Mouse (Mus musculus) kidney, adult 2 months (tissue): ENCODE data around the gene Ppp4r3a. TPM values are rescaled to one million over a fixed set of nuclear protein-coding genes. Genes with fewer than 3 reads are reported as not detected.

Experiments
- DNase-seq: peaks from one replicate; pipeline ENCODE4 v3.0.0; 2021
- H3K27ac ChIP-seq: fragments of 200-500 bp; 2 replicates; pipeline ENCODE4 v1.5.1; 2012; ENCODE audit warnings: low read depth, low read length, control low read depth, inconsistent platforms; ENCODE audit not compliant: insufficient read depth
- H3K27me3 ChIP-seq: fragments of 200-500 bp; replicated peaks from 2 replicates; pipeline ENCODE4 v1.6.1; 2012; ENCODE audit warnings: mild to moderate bottlenecking, moderate library complexity, low read length, inconsistent platforms; ENCODE audit not compliant: control insufficient read depth, insufficient read depth
- H3K36me3 ChIP-seq: fragments of 200-500 bp; 2 replicates; pipeline ENCODE4 v1.6.1; 2012; ENCODE audit warnings: mild to moderate bottlenecking, moderate library complexity, low read length, inconsistent platforms; ENCODE audit not compliant: control insufficient read depth, insufficient read depth
- H3K4me1 ChIP-seq: fragments of 200-500 bp; 2 replicates; pipeline ENCODE4 v1.6.1; 2011; ENCODE audit warnings: low read length; ENCODE audit not compliant: control insufficient read depth, insufficient read depth
- H3K4me3 ChIP-seq: fragments of 200-500 bp; 2 replicates; pipeline ENCODE4 v1.5.1; 2011; ENCODE audit warnings: mild to moderate bottlenecking, low read depth, low read length, control low read depth; ENCODE audit not compliant: insufficient read depth
- CTCF ChIP-seq: fragments of 200-500 bp; conservative IDR thresholded peaks from 2 replicates; pipeline ENCODE4 v1.5.1; 2011; ENCODE audit warnings: low read depth, mild to moderate bottlenecking, control low read depth, low read length, moderate library complexity, mixed read lengths; ENCODE audit not compliant: insufficient read depth, insufficient read length
- POLR2A ChIP-seq: fragments of 200-500 bp; IDR thresholded peaks from one replicate; pipeline ENCODE4 v1.6.1; 2011; ENCODE audit warnings: low read depth, low read length, control low read depth
- WGBS: fragments of 180-500 bp; shearing (Covaris S2); methylation state at CpG from one replicate; pipeline ENCODE4 v1.1.7; 2018; 5-methylcytosine and 5-hydroxymethylcytosine counted together
- polyA plus RNA-seq: library from polyadenylated mRNA; depleted of rRNA; stranded (reverse); fragments of >200 nt; gene quantifications from 2 replicates; pipeline ENCODE4 v1.2.3, GENCODE M21; 2012

Ppp4r3a gene
- polyA plus RNA-seq, 1 experiment: 10.4 TPM

- Histone ChIP-seq H3K27ac (no peak overlapping the region), H3K36me3 (no peaks in the 10 kb centered on the region), H3K4me3 (no peak overlapping the region), H3K4me1 (no peaks in the 10 kb centered on the region; the same call in 1 of the 2 replicates), H3K27me3 (no peaks in the 10 kb centered on the region)
- 94% methylated on average over 1 of the region's 1 CpGs for WGBS
- TF ChIP-seq CTCF: no peak
- no peak for TF ChIP-seq POLR2A
- no peak for DNase-seq
Measured at GRCm38 (mm10) chr12:101089955-101090354, 6.5 kb upstream of the Ppp4r3a start.

GRCm38 (mm10) chr12:101087406-101087805 is 3.9 kb upstream of the Ppp4r3a start:
- TF ChIP-seq POLR2A: no peak
- no peak for TF ChIP-seq CTCF
- WGBS: 84% methylated on average over 1 of the region's 1 CpGs
- H3K4me1 ChIP-seq: no peaks in the 10 kb centered on the region; the same call in 1 of the 2 replicates
- no peak for DNase-seq
- H3K27me3 ChIP-seq: no peaks in the 10 kb centered on the region
- H3K4me3 ChIP-seq: no peak overlapping the region
- no peaks in the 10 kb centered on the region for H3K36me3 ChIP-seq
- H3K27ac ChIP-seq: no peak overlapping the region

DNA sequence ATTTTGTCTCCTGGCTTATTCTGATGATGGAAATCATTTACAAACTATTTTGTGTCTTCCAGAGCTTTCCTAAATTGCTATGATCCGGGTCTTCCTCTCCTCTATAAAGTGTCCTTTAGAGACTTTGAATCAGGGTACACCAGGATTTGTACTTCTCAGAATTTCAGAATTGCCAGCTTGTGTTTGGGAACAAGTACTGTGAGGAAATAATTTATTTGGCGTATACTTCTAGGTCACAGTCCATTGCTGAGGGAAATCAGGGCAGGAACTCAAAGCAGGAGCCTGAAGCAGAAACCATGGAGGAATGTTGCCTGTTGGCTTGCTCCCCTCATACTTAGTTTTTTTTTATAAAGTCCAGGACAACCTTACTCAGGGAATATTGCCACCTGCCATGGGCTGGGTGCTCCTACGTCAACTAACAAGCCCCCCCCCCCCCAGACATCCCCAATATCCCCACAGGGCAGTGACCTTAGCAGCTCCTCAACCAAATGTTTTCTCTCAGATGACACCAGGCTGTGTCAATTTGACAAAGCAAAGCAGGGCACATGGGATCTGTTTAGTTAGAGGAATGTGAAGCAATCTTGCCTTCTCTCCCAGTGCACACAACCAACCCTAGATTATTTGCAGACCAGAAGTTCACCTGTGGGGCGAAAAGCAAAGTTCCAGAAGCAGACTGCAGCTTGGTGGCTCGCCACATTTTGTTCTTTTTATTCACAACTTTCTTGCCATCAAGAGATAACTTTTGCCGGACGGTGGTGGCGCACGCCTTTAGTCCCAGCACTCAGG is 1.6 kb upstream of the Ppp4r3a start:
- TF ChIP-seq POLR2A (no peak), CTCF (no peak)
- no peaks in the 10 kb centered on the region; the same call in 1 of the 2 replicates for H3K36me3 ChIP-seq
- peaks cover 6% of the 10 kb centered on the region for H3K4me1 ChIP-seq
- H3K27me3 ChIP-seq: no peaks in the 10 kb centered on the region
- H3K4me3 ChIP-seq: no peak overlapping the region
- peak; percentile 73 for DNase-seq
- no peak overlapping the region for H3K27ac ChIP-seq
- WGBS: 87% methylated on average over 9 of the region's 9 CpGs

DNA sequence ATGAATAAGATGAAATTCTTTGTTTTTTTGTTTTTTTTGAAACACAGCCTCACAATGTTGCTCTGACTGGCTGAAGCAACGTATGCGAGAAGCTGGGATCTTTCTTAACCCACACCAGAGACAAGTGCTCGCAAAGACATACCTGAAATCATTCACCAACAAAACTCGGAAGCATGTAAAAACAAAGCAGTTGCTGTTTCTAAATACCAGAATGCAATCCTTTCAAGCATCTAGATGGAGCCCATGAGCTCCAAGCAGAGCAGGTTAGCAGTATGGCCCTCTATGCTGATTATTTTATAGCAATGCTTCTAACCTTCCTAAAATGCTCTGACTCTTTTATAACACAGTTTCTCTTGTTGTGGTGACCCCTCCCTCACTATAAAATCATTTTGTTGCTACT is 735 bp upstream of the Ppp4r3a start:
- no peaks in the 10 kb centered on the region for H3K27me3 ChIP-seq
- H3K4me1 ChIP-seq: peaks cover 6% of the 10 kb centered on the region
- WGBS: 3% methylated on average over 4 of the region's 4 CpGs
- DNase-seq: no peak
- no peak for TF ChIP-seq CTCF
- TF ChIP-seq POLR2A: no peak
- H3K36me3 ChIP-seq: no peaks in the 10 kb centered on the region; the same call in 1 of the 2 replicates
- H3K4me3 ChIP-seq: peak overlapping the region; percentile 100
- peak overlapping the region; percentile 85 for H3K27ac ChIP-seq

- Histone ChIP-seq H3K27ac (peak overlapping the region; percentile 85), H3K4me3 (peak overlapping the region; percentile 100), H3K36me3 (no peaks in the 10 kb centered on the region; the same call in 1 of the 2 replicates), H3K27me3 (no peaks in the 10 kb centered on the region), H3K4me1 (peaks cover 6% of the 10 kb centered on the region)
- DNase-seq: no peak
- no peak for TF ChIP-seq POLR2A
- TF ChIP-seq CTCF: no peak
- WGBS: 0% methylated on average over 21 of the region's 23 CpGs
Measured at GRCm38 (mm10) chr12:101083839-101084195, 315 bp upstream of the Ppp4r3a start.

- Histone ChIP-seq H3K4me3 (peak overlapping the region; percentile 100), H3K4me1 (peaks cover 12% of the 10 kb centered on the region), H3K36me3 (no peaks in the 10 kb centered on the region; the same call in 1 of the 2 replicates), H3K27ac (peak overlapping the region; percentile 97), H3K27me3 (no peaks in the 10 kb centered on the region)
- TF ChIP-seq POLR2A: no peak
- TF ChIP-seq CTCF: no peak
- under 1% methylated on average over 69 of the region's 69 CpGs for WGBS
- peak; percentile 43 for DNase-seq
Measured at GRCm38 (mm10) chr12:101082296-101083075, 1.0 kb downstream of the Ppp4r3a start.

DNA sequence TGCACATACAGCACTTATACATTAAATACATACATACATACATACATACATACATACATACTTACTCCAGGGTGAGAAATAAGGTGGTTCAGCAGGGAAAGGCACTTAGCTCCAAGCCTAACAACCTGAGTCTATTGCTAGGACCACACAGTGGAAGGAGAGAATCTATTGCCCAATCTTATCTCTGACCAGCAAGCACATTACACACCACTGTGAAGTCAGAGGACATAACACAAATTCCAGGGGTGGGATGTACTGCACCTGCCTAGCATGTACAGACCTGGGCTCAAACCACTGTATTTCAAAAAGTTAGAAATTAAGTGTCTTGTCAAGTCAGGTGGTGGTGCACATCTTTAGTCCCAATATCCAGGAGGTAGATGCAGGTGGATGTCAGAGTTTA is 5.5 kb downstream of the Ppp4r3a start:
- H3K4me3 ChIP-seq: no peak overlapping the region
- no peaks in the 10 kb centered on the region for H3K27me3 ChIP-seq
- no peak for DNase-seq
- H3K27ac ChIP-seq: no peak overlapping the region
- peaks cover 15% of the 10 kb centered on the region for H3K4me1 ChIP-seq
- no peaks in the 10 kb centered on the region; the same call in 1 of the 2 replicates for H3K36me3 ChIP-seq
- TF ChIP-seq CTCF: no peak
- no peak for TF ChIP-seq POLR2A
